Mouse (Mus musculus) cortical plate, adult 2 months (tissue): ENCODE data around the gene Synpo2. TPM values are rescaled to one million over a fixed set of nuclear protein-coding genes. Genes with fewer than 3 reads are reported as not detected.
"Not testable (repeated sequence)": the region's sequence is repeated elsewhere in the genome, so short reads cannot be mapped to it uniquely, and the experiment has no call there.

Experiments
- H3K27ac ChIP-seq: fragments of 200-500 bp; 2 replicates; pipeline ENCODE4 v1.5.1; 2012; ENCODE audit warnings: low read length, control low read depth, inconsistent platforms; ENCODE audit not compliant: insufficient read depth
- H3K4me1 ChIP-seq: fragments of 200-500 bp; 2 replicates; pipeline ENCODE4 v1.6.1; 2011; ENCODE audit warnings: low read length; ENCODE audit not compliant: control insufficient read depth, insufficient read depth
- H3K4me3 ChIP-seq: fragments of 200-500 bp; 2 replicates; pipeline ENCODE4 v1.5.1; 2011; ENCODE audit warnings: mild to moderate bottlenecking, low read length, control low read depth; ENCODE audit not compliant: insufficient read depth
- CTCF ChIP-seq: fragments of 200-500 bp; IDR thresholded peaks from 2 replicates; pipeline ENCODE4 v1.5.1; 2011; ENCODE audit warnings: mild to moderate bottlenecking, control low read depth, low read length; ENCODE audit not compliant: insufficient read depth; ENCODE audit errors: extremely low read depth
- POLR2A ChIP-seq: fragments of 200-500 bp; IDR thresholded peaks from 2 replicates; pipeline ENCODE4 v1.6.1; 2011; ENCODE audit warnings: mild to moderate bottlenecking, low read length, control low read depth; ENCODE audit not compliant: insufficient read depth; ENCODE audit errors: extremely low read depth
- polyA plus RNA-seq: library from polyadenylated mRNA; depleted of rRNA; stranded (reverse); fragments of >200 nt; gene quantifications from 2 replicates; pipeline ENCODE4 v1.2.3, GENCODE M21; 2012

The Synpo2 gene
- polyA plus RNA-seq, 1 experiment = 3.2 TPM

DNA sequence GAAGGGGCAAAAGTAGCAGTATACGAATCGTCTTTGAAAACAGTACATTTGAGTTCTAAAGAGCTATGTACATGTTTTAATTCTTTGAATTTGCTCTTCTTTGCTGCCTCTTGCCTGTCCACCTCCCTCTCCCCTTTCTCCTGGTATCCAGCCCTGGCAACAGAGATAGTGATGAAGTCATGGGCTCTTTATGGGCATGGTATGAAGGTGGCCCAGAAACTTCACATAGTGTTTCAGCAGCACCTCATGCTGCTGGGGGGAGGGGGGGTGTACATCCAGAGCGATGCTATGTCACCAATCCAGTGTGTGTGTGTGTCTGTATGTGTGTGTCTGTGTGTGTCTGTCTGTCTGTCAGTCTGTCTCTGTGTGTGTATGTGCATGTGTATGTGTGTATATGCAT lies 95.8 kb downstream of the Synpo2 start:
- no peaks in the 10 kb centered on the region for H3K4me1 ChIP-seq
- TF ChIP-seq CTCF = no peak
- TF ChIP-seq POLR2A = no peak
- no peak overlapping the region for H3K4me3 ChIP-seq
- H3K27ac ChIP-seq = peak overlapping the region; percentile 32; the same call in 1 of the 2 replicates

DNA sequence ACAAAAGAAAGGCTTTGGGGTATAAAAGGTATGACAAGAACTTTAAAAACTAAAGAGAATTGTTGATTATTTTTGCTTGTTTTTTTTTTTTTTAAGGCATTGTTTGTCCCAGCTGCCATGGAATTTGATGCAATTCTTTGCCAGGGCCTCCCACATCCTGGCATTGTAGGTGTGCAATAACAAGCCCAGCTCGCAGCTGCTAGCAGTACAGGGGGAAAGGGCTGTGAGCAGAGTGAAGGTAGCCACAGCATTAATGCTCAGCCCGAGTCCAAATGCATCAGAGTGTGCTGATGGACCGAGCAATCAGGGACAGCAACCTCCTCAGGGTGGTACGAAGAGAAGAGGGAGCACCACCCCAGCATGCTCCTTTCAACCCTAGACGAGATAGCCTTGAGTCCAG lies 96.3 kb downstream of the Synpo2 start:
- no peak overlapping the region for H3K4me3 ChIP-seq
- TF ChIP-seq POLR2A (no peak), CTCF (no peak)
- H3K4me1 ChIP-seq = no peaks in the 10 kb centered on the region
- peak overlapping the region; percentile 32; the same call in 1 of the 2 replicates for H3K27ac ChIP-seq

- no peak overlapping the region for H3K4me3 ChIP-seq
- no peaks in the 10 kb centered on the region for H3K4me1 ChIP-seq
- TF ChIP-seq POLR2A (no peak), CTCF (no peak)
- no peak overlapping the region for H3K27ac ChIP-seq
Observed at GRCm38 (mm10) chr3:123138274-123139003, 97.5 kb downstream of the Synpo2 start.

GRCm38 (mm10) chr3:123132101-123132500 lies 103.8 kb downstream of the Synpo2 start:
- Histone ChIP-seq H3K4me3 (no peak overlapping the region), H3K4me1 (no peaks in the 10 kb centered on the region)
- TF ChIP-seq POLR2A = no peak
- TF ChIP-seq CTCF = no peak

GRCm38 (mm10) chr3:123131151-123131756 lies 104.7 kb downstream of the Synpo2 start:
- Histone ChIP-seq H3K4me3 (no peak overlapping the region), H3K4me1 (no peaks in the 10 kb centered on the region), H3K27ac (no peak overlapping the region)
- TF ChIP-seq POLR2A = no peak
- TF ChIP-seq CTCF = no peak

More at GRCm38 (mm10) chr3:123132101-123132500, 103.8 kb downstream of the Synpo2 start:
- no peak overlapping the region for H3K27ac ChIP-seq

DNA sequence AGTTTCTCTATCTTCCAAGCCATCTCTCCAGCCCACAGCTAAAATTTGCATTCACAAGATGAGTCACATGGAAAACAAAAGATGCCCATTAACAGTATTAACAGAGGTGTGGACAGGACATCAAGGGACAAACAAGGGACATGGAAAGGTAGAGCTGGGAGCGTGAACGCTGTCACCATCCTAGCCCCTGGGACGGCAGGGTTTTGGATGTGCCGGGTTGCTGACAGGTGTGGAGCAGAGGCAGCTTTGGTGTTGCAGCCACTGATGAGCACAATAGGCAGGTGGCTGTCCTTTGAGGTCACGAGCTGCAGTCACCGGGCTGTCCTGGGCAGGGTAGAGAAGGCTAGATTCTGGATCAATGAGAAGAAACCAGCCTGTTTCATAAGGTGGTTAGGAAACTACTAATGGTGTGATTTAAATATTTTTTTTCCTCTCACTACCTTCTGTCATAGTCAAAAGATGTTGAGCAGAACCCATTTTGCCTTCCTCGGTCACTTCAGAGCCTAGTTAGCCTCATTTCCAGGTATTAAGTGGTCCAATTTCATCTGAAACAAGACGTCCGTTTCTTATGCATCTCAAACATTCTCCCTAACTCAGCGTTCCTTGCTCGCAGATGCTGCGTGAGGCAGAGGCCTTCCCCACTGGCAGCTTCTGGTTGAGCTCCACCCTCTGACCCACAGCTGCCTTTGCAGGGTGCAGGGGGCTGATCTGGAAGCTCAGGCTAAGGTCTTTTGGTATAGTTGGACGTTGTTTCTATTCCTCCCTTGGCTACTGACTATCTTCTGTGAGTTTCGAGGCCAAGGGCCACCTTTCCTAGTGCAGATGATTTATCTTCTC lies 105.4 kb downstream of the Synpo2 start:
- Histone ChIP-seq H3K4me3 (no peak overlapping the region), H3K27ac (no peak overlapping the region), H3K4me1 (no peaks in the 10 kb centered on the region)
- TF ChIP-seq CTCF (no peak), POLR2A (no peak)

DNA sequence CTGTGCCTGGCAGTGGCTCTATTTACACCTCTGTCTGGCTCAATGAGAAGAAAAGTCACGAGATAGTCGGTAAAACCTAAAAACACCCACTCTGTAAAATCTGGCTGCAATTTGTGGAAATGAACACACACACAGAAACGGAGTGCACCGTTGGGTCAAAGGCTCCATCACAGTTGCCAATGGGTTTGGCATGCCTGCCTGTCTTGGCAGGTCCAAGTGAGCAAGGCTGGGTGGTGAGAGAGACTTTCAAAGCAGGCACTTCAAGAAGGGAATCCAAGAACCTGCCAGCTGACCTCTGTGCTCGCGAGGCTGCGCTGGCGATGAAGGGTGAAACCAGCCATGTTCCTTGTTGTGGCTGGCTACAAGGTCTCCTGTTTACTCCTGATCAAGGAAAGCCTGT lies 107.2 kb downstream of the Synpo2 start:
- no peak for TF ChIP-seq POLR2A
- TF ChIP-seq CTCF = no peak
- Histone ChIP-seq H3K4me3 (no peak overlapping the region), H3K4me1 (no peaks in the 10 kb centered on the region), H3K27ac (no peak overlapping the region)

DNA sequence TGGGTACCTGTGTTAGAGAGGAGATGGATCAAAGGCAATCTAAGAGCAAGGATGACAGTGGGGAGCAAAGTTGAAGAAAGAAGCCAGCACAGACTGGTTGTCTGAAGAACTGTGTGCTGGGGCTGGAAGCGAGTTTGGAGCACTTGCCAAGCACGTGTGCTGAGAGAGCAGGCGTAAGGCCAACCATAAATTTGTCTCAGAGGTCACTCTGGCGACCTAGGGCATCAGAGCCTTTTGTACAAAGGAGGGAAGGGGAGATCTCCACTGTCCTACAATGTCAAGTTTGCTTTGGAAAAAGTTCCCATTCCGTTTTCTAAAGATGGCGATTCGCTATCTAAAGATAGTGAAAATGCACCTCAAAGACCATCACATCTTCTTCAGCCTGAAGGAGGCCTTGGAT lies 107.9 kb downstream of the Synpo2 start:
- no peaks in the 10 kb centered on the region for H3K4me1 ChIP-seq

GRCm38 (mm10) chr3:123126741-123127140 lies 109.2 kb downstream of the Synpo2 start:
- not testable (repeated sequence) for H3K4me3 ChIP-seq, H3K27ac ChIP-seq, H3K4me1 ChIP-seq

More for the DNA sequence above, 107.9 kb downstream of the Synpo2 start:
- H3K4me3 ChIP-seq = no peak overlapping the region
- H3K27ac ChIP-seq = no peak overlapping the region
- TF ChIP-seq CTCF (no peak), POLR2A (no peak)

DNA sequence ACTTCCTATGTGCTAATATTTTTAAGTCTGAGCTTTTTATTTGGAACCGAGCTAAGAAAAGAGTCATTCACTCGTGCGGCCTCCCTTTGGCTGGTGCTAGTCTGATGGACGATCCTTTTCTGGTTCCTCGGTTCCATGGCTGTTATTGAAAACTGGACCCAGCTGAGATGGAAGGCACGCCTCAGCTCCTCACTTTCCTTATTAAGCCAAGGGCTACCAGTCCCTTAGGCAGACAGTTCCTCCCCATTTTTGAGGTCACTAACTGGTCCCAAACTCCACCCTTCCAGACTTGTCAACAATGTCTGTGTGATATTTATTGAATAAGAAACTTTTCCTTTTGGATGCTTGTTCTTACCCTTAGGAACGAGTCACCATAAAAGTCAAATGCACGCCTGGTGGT lies 112.1 kb downstream of the Synpo2 start:
- TF ChIP-seq POLR2A = no peak
- TF ChIP-seq CTCF = no peak
- Histone ChIP-seq H3K4me1 (no peaks in the 10 kb centered on the region), H3K27ac (no peak overlapping the region), H3K4me3 (no peak overlapping the region)
